Mouse (Mus musculus): ENCODE results near the gene Hpca. TPM values are rescaled to one million over a fixed set of nuclear protein-coding genes. Genes with fewer than 3 reads are reported as not detected.

The Hpca gene
- polyA plus RNA-seq, 1 experiment from 2014 or later: 0.51 TPM

GRCm38 (mm10) chr4:129122719-129123118 is 883 bp upstream of the Hpca start:
- peaks cover 3% of the 10 kb centered on the region; the same call in 1 of the 2 replicates for H3K4me1 ChIP-seq (ENCODE audit: insufficient read depth, low read depth, low read length)
- TF ChIP-seq CTCF (IDR thresholded peaks at IDR 0.05): no peak
- peaks cover 22% of the 10 kb centered on the region for H3K27me3 ChIP-seq (replicated peaks; ENCODE audit: insufficient read depth, low read length)
- no peak overlapping the region for H3K4me2 ChIP-seq (replicated peaks; ENCODE audit: low read depth, low read length)
- WGBS: 14% methylated on average over 8 of the region's 8 CpGs
- no peak for ATAC-seq
- H3K36me3 ChIP-seq (ENCODE audit: insufficient read depth, low read length): no peaks in the 10 kb centered on the region
- no peak overlapping the region for H3K4me3 ChIP-seq (ENCODE audit: low read depth, low read length)
- H3K27ac ChIP-seq (ENCODE audit: low read length): no peak overlapping the region
- no peak overlapping the region for H3K9ac ChIP-seq (replicated peaks; ENCODE audit: low read depth)
- no peak for DNase-seq (ENCODE audit: low spot score)
- no peaks in the 10 kb centered on the region for H3K9me3 ChIP-seq (ENCODE audit: low read length)

- no peak for ATAC-seq
- H3K27me3 ChIP-seq (replicated peaks; ENCODE audit: insufficient read depth, low read length): peaks cover 22% of the 10 kb centered on the region
- TF ChIP-seq EP300 (IDR thresholded peaks at IDR 0.05) (no peak), CTCF (IDR thresholded peaks at IDR 0.05) (no peak)
These were observed 271 bp upstream of the Hpca start for GRCm38 (mm10) chr4:129122107-129122506.

GRCm38 (mm10) chr4:129120520-129121445 is 1.1 kb downstream of the Hpca start:
- Histone ChIP-seq H3K27me3 (replicated peaks; ENCODE audit: insufficient read depth, low read length) (peaks cover 22% of the 10 kb centered on the region), H3K27ac (ENCODE audit: low read length) (no peak overlapping the region), H3K4me1 (ENCODE audit: insufficient read depth, low read depth, low read length) (peaks cover 3% of the 10 kb centered on the region; the same call in 1 of the 2 replicates), H3K36me3 (ENCODE audit: insufficient read depth, low read length) (no peaks in the 10 kb centered on the region), H3K9me3 (ENCODE audit: low read length) (no peaks in the 10 kb centered on the region), H3K4me3 (ENCODE audit: low read depth, low read length) (peak overlapping the region; percentile 33), H3K4me2 (replicated peaks; ENCODE audit: low read depth, low read length) (peak overlapping the region; percentile 61), H3K9ac (replicated peaks; ENCODE audit: low read depth) (no peak overlapping the region)
- ATAC-seq (peak; percentile 75), DNase-seq (ENCODE audit: low spot score) (peak; percentile 78)
- TF ChIP-seq EP300 (IDR thresholded peaks at IDR 0.05) (no peak), CTCF (IDR thresholded peaks at IDR 0.05) (peak; percentile 61)
- WGBS: under 1% methylated on average over 40 of the region's 59 CpGs

More at GRCm38 (mm10) chr4:129122107-129122506, 271 bp upstream of the Hpca start:
- Histone ChIP-seq H3K27ac (ENCODE audit: low read length) (no peak overlapping the region), H3K9me3 (ENCODE audit: low read length) (no peaks in the 10 kb centered on the region), H3K4me1 (ENCODE audit: insufficient read depth, low read depth, low read length) (peaks cover 3% of the 10 kb centered on the region; the same call in 1 of the 2 replicates), H3K36me3 (ENCODE audit: insufficient read depth, low read length) (no peaks in the 10 kb centered on the region), H3K4me2 (replicated peaks; ENCODE audit: low read depth, low read length) (no peak overlapping the region), H3K9ac (replicated peaks; ENCODE audit: low read depth) (no peak overlapping the region), H3K4me3 (ENCODE audit: low read depth, low read length) (no peak overlapping the region)
- 24% methylated on average over 9 of the region's 9 CpGs for WGBS
- no peak for DNase-seq (ENCODE audit: low spot score)

- no peak overlapping the region for H3K4me2 ChIP-seq (replicated peaks; ENCODE audit: low read depth, low read length)
- H3K9ac ChIP-seq (replicated peaks; ENCODE audit: low read depth): no peak overlapping the region
- WGBS: 61% methylated on average over 10 of the region's 10 CpGs
- no peaks in the 10 kb centered on the region for H3K36me3 ChIP-seq (ENCODE audit: insufficient read depth, low read length)
- H3K27ac ChIP-seq (ENCODE audit: low read length): no peak overlapping the region
- H3K27me3 ChIP-seq (replicated peaks; ENCODE audit: insufficient read depth, low read length): peaks cover 22% of the 10 kb centered on the region
- peaks cover 3% of the 10 kb centered on the region; the same call in 1 of the 2 replicates for H3K4me1 ChIP-seq (ENCODE audit: insufficient read depth, low read depth, low read length)
- DNase-seq (ENCODE audit: low spot score) (no peak), ATAC-seq (no peak)
- H3K4me3 ChIP-seq (ENCODE audit: low read depth, low read length): no peak overlapping the region
- H3K9me3 ChIP-seq (ENCODE audit: low read length): no peaks in the 10 kb centered on the region
- TF ChIP-seq CTCF (IDR thresholded peaks at IDR 0.05): no peak
- no peak for TF ChIP-seq EP300 (IDR thresholded peaks at IDR 0.05)
These were observed 2.1 kb downstream of the Hpca start for GRCm38 (mm10) chr4:129119708-129120107.

- Histone ChIP-seq H3K4me3 (ENCODE audit: low read depth, low read length) (no peak overlapping the region), H3K27me3 (replicated peaks; ENCODE audit: insufficient read depth, low read length) (peaks cover 17% of the 10 kb centered on the region), H3K9me3 (ENCODE audit: low read length) (no peaks in the 10 kb centered on the region), H3K27ac (ENCODE audit: low read length) (no peak overlapping the region), H3K4me2 (replicated peaks; ENCODE audit: low read depth, low read length) (no peak overlapping the region), H3K9ac (replicated peaks; ENCODE audit: low read depth) (no peak overlapping the region), H3K36me3 (ENCODE audit: insufficient read depth, low read length) (no peaks in the 10 kb centered on the region), H3K4me1 (ENCODE audit: insufficient read depth, low read depth, low read length) (0 out of 2 replicates have a peak, but pooled peaks cover 3% of the 10 kb centered on the region)
- TF ChIP-seq EP300 (IDR thresholded peaks at IDR 0.05) (no peak), CTCF (IDR thresholded peaks at IDR 0.05) (no peak)
- 76% methylated on average over 14 of the region's 14 CpGs for WGBS
- DNase-seq (ENCODE audit: low spot score): no peak
- ATAC-seq: no peak
These were observed 3.9 kb downstream of the Hpca start for GRCm38 (mm10) chr4:129117720-129118510.

- Histone ChIP-seq H3K27ac (ENCODE audit: low read length) (no peak overlapping the region), H3K9ac (replicated peaks; ENCODE audit: low read depth) (no peak overlapping the region), H3K36me3 (ENCODE audit: insufficient read depth, low read length) (no peaks in the 10 kb centered on the region), H3K4me2 (replicated peaks; ENCODE audit: low read depth, low read length) (no peak overlapping the region), H3K9me3 (ENCODE audit: low read length) (no peaks in the 10 kb centered on the region), H3K27me3 (replicated peaks; ENCODE audit: insufficient read depth, low read length) (peaks cover 14% of the 10 kb centered on the region; the same call in 1 of the 2 replicates), H3K4me1 (ENCODE audit: insufficient read depth, low read depth, low read length) (0 out of 2 replicates have a peak, but pooled peaks cover 3% of the 10 kb centered on the region), H3K4me3 (ENCODE audit: low read depth, low read length) (no peak overlapping the region)
- TF ChIP-seq CTCF (IDR thresholded peaks at IDR 0.05) (no peak), EP300 (IDR thresholded peaks at IDR 0.05) (no peak)
- ATAC-seq (no peak), DNase-seq (ENCODE audit: low spot score) (no peak)
- WGBS: 91% methylated on average over 8 of the region's 8 CpGs
These were observed 5.1 kb downstream of the Hpca start for GRCm38 (mm10) chr4:129116703-129117102.
